Mouse (Mus musculus) myocyte (in vitro differentiated cells): Measurements from ENCODE around the gene Tex33. TPM values are rescaled to one million over a fixed set of nuclear protein-coding genes. Genes with fewer than 3 reads are reported as not detected.

Experiments used
- H3K27me3 ChIP-seq: one replicate; pipeline ENCODE4 v1.6.1; 2011; ENCODE audit not compliant: control insufficient read depth, insufficient read depth, insufficient read length
- H3K36me3 ChIP-seq: one replicate; pipeline ENCODE4 v1.6.1; 2011; ENCODE audit not compliant: control insufficient read depth, insufficient read depth
- H3K4me2 ChIP-seq: one replicate; pipeline ENCODE4 v1.6.1; 2011; ENCODE audit warnings: low read depth, control low read depth
- H3K4me3 ChIP-seq: one replicate; pipeline ENCODE4 v1.5.1; 2011; ENCODE audit warnings: mild to moderate bottlenecking, control low read depth, moderate library complexity
- H3K79me2 ChIP-seq: one replicate; pipeline ENCODE4 v1.6.1; 2011; ENCODE audit not compliant: control insufficient read depth, insufficient read depth
- H3ac ChIP-seq: one replicate; pipeline ENCODE4 v1.6.1; 2011; ENCODE audit not compliant: control insufficient read depth, insufficient read length
- CEBPB ChIP-seq: IDR thresholded peaks from 2 replicates; pipeline ENCODE4 v1.6.1; 2011; ENCODE audit warnings: mild to moderate bottlenecking, moderate library complexity; ENCODE audit not compliant: poor library complexity, insufficient read depth, severe bottlenecking
- E2F4 ChIP-seq: IDR thresholded peaks from one replicate; pipeline ENCODE4 v1.6.1; 2011; ENCODE audit warnings: mild to moderate bottlenecking, control low read depth, moderate library complexity; ENCODE audit not compliant: insufficient read depth
- MAX ChIP-seq: IDR thresholded peaks from one replicate; pipeline ENCODE4 v1.6.1; 2011; ENCODE audit warnings: low read depth, mild to moderate bottlenecking, control low read depth
- MYOD1 ChIP-seq, 3 experiments: IDR thresholded peaks; one replicate each; pipeline ENCODE4 v1.6.1; 2011; ENCODE audit warnings: control low read depth in 2 of 3, low read depth in 2 of 3, mild to moderate bottlenecking in 2 of 3, moderate library complexity in 1 of 3; ENCODE audit not compliant: insufficient read length in 2 of 3, control insufficient read depth in 1 of 3
- MYOG ChIP-seq, 3 experiments: IDR thresholded peaks; one replicate each; pipeline ENCODE4 v1.6.1; 2011; ENCODE audit warnings: control low read depth in 2 of 3, low read depth in 2 of 3, mild to moderate bottlenecking in 2 of 3; ENCODE audit not compliant: insufficient read length in 2 of 3, control insufficient read depth in 1 of 3, insufficient read depth in 1 of 3
- POLR2A ChIP-seq: IDR thresholded peaks from one replicate; pipeline ENCODE4 v1.6.1; 2011; ENCODE audit warnings: low read depth, mild to moderate bottlenecking, control low read depth, moderate library complexity; ENCODE audit not compliant: insufficient read length
- POLR2AphosphoS2 ChIP-seq: IDR thresholded peaks from one replicate; pipeline ENCODE4 v1.6.1; 2011; ENCODE audit warnings: low read depth, control low read depth; ENCODE audit not compliant: insufficient read length
- REST ChIP-seq: IDR thresholded peaks from one replicate; pipeline ENCODE4 v1.6.1; 2011; ENCODE audit warnings: mild to moderate bottlenecking, control low read depth, moderate library complexity; ENCODE audit not compliant: insufficient read depth, insufficient read length
- SRF ChIP-seq: IDR thresholded peaks from one replicate; pipeline ENCODE4 v1.6.1; 2011; ENCODE audit warnings: low read depth; ENCODE audit not compliant: control insufficient read depth, insufficient read length
- TCF12 ChIP-seq: IDR thresholded peaks from one replicate; pipeline ENCODE4 v1.6.1; 2011; ENCODE audit warnings: mild to moderate bottlenecking, control low read depth; ENCODE audit not compliant: poor library complexity, insufficient read depth, severe bottlenecking
- TCF3 ChIP-seq: IDR thresholded peaks from one replicate; pipeline ENCODE4 v1.6.1; 2011; ENCODE audit warnings: low read depth, control low read depth; ENCODE audit not compliant: insufficient read length
- USF1 ChIP-seq: IDR thresholded peaks from one replicate; pipeline ENCODE4 v1.6.1; 2011; ENCODE audit warnings: low read depth, mild to moderate bottlenecking, control low read depth, moderate library complexity
- polyA plus RNA-seq: library from polyadenylated mRNA; unstranded; fragments of >200 nt; fragmentation: generic; extraction: Trizol; gene quantifications from one replicate; pipeline ENCODE4 v1.2.1, GENCODE M21; 2012; ENCODE audit warnings: missing spikeins

Tex33 gene
- polyA plus RNA-seq, 1 experiment, result not detected

- no peaks in the 10 kb centered on the region for H3K79me2 ChIP-seq
- no peaks in the 10 kb centered on the region for H3K36me3 ChIP-seq
- no peak overlapping the region for H3K4me2 ChIP-seq
- TF ChIP-seq TCF3, result no peak
- TF ChIP-seq E2F4, result no peak
- no peak for TF ChIP-seq SRF
- no peak for TF ChIP-seq MYOG (IDR thresholded peaks at IDR 0.05; ENCODE audit: control insufficient read depth in 1 of 3, insufficient read depth in 1 of 3, insufficient read length in 2 of 3, low read depth in 2 of 3)
- TF ChIP-seq POLR2AphosphoS2, result no peak
- no peak for TF ChIP-seq REST
- no peak for TF ChIP-seq POLR2A
- no peak for TF ChIP-seq MAX
- no peak for TF ChIP-seq TCF12
- no peak for TF ChIP-seq MYOD1 (IDR thresholded peaks at IDR 0.05; ENCODE audit: control insufficient read depth in 1 of 3, insufficient read length in 2 of 3, low read depth in 2 of 3)
- peaks cover 19% of the 10 kb centered on the region for H3K27me3 ChIP-seq
- H3K4me3 ChIP-seq, result no peak overlapping the region
- H3ac ChIP-seq, result no peak overlapping the region
These were observed 21.2 kb upstream of the Tex33 start for GRCm38 (mm10) chr15:78416937-78417336.

- H3K27me3 ChIP-seq, result peaks cover 8% of the 10 kb centered on the region
- TF ChIP-seq MYOG (IDR thresholded peaks at IDR 0.05; ENCODE audit: control insufficient read depth in 1 of 3, insufficient read depth in 1 of 3, insufficient read length in 2 of 3, low read depth in 2 of 3) (no peak), MAX (no peak), TCF12 (no peak), CEBPB (no peak), POLR2AphosphoS2 (no peak), REST (no peak), POLR2A (no peak), MYOD1 (IDR thresholded peaks at IDR 0.05; ENCODE audit: control insufficient read depth in 1 of 3, insufficient read length in 2 of 3, low read depth in 2 of 3) (no peak), USF1 (no peak)
- H3K36me3 ChIP-seq, result no peaks in the 10 kb centered on the region
- H3K79me2 ChIP-seq, result no peaks in the 10 kb centered on the region
- no peak overlapping the region for H3ac ChIP-seq
- H3K4me3 ChIP-seq, result no peak overlapping the region
- no peak overlapping the region for H3K4me2 ChIP-seq
These were observed 18.4 kb upstream of the Tex33 start for GRCm38 (mm10) chr15:78414157-78414556.

GRCm38 (mm10) chr15:78413719-78414117 is 18.0 kb upstream of the Tex33 start:
- TF ChIP-seq POLR2AphosphoS2 (no peak), TCF12 (no peak), E2F4 (no peak), CEBPB (no peak), TCF3 (no peak), MYOG (IDR thresholded peaks at IDR 0.05; ENCODE audit: control insufficient read depth in 1 of 3, insufficient read depth in 1 of 3, insufficient read length in 2 of 3, low read depth in 2 of 3) (no peak), MYOD1 (IDR thresholded peaks at IDR 0.05; ENCODE audit: control insufficient read depth in 1 of 3, insufficient read length in 2 of 3, low read depth in 2 of 3) (no peak), REST (no peak), POLR2A (no peak), MAX (no peak), SRF (no peak), USF1 (no peak)
- Histone ChIP-seq H3ac (no peak overlapping the region), H3K36me3 (no peaks in the 10 kb centered on the region), H3K4me3 (no peak overlapping the region), H3K79me2 (no peaks in the 10 kb centered on the region), H3K4me2 (no peak overlapping the region), H3K27me3 (peaks cover 4% of the 10 kb centered on the region)

- H3K4me2 ChIP-seq, result peak overlapping the region; percentile 0
These were observed 17.5 kb upstream of the Tex33 start for GRCm38 (mm10) chr15:78413083-78413718.

GRCm38 (mm10) chr15:78409570-78410052 is 13.9 kb upstream of the Tex33 start:
- no peak for TF ChIP-seq SRF
- TF ChIP-seq REST, result no peak
- TF ChIP-seq MAX, result no peak
- no peak for TF ChIP-seq MYOG (IDR thresholded peaks at IDR 0.05; ENCODE audit: control insufficient read depth in 1 of 3, insufficient read depth in 1 of 3, insufficient read length in 2 of 3, low read depth in 2 of 3)
- no peak for TF ChIP-seq TCF3
- no peak for TF ChIP-seq USF1
- TF ChIP-seq CEBPB, result no peak
- TF ChIP-seq POLR2A, result no peak
- no peak for TF ChIP-seq POLR2AphosphoS2
- no peaks in the 10 kb centered on the region for H3K36me3 ChIP-seq
- H3K4me3 ChIP-seq, result no peak overlapping the region
- H3K4me2 ChIP-seq, result no peak overlapping the region
- H3K27me3 ChIP-seq, result no peaks in the 10 kb centered on the region
- H3ac ChIP-seq, result no peak overlapping the region
- H3K79me2 ChIP-seq, result no peaks in the 10 kb centered on the region

More at GRCm38 (mm10) chr15:78413083-78413718, 17.5 kb upstream of the Tex33 start:
- no peaks in the 10 kb centered on the region for H3K27me3 ChIP-seq
- TF ChIP-seq MYOG (IDR thresholded peaks at IDR 0.05; ENCODE audit: control insufficient read depth in 1 of 3, insufficient read depth in 1 of 3, insufficient read length in 2 of 3, low read depth in 2 of 3), result peak in 1 of 3 experiments; percentile 45
- TF ChIP-seq E2F4, result no peak
- no peak for TF ChIP-seq CEBPB
- no peaks in the 10 kb centered on the region for H3K79me2 ChIP-seq
- no peak overlapping the region for H3ac ChIP-seq
- H3K36me3 ChIP-seq, result no peaks in the 10 kb centered on the region
- no peak overlapping the region for H3K4me3 ChIP-seq
